Mouse (Mus musculus) liver, embryonic 14.5 days (tissue): ENCODE measurements around the gene Mapkapk2. TPM values are rescaled to one million over a fixed set of nuclear protein-coding genes. Genes with fewer than 3 reads are reported as not detected.

Source experiments
- ATAC-seq: fragments of 200-750 bp; cut with Nextera tagmentation; 2 replicates; pipeline ENCODE4 v1.8.0; 2017; ENCODE audit warnings: moderate number of reproducible peaks, mild to moderate bottlenecking, moderate library complexity; ENCODE audit not compliant: insufficient read depth
- DNase-seq, 3 experiments: peaks; one replicate each; pipeline ENCODE4 v3.0.0-alpha.2; 2012 to 2013; ENCODE audit warnings: low read depth in 3 of 3, low spot score in 3 of 3
- H3K27ac ChIP-seq: fragments of 300-500 bp; sonication (generic); 2 replicates; pipeline ENCODE4 v1.5.1; 2014; ENCODE audit warnings: moderate library complexity, mild to moderate bottlenecking, control low read depth, inconsistent platforms
- H3K27me3 ChIP-seq: fragments of 300-500 bp; sonication (generic); 2 replicates; pipeline ENCODE4 v1.6.1; 2014; ENCODE audit warnings: mild to moderate bottlenecking, low read length, moderate library complexity; ENCODE audit not compliant: control insufficient read depth, insufficient read depth
- H3K36me3 ChIP-seq: fragments of 300-500 bp; sonication (generic); replicated peaks from 2 replicates; pipeline ENCODE4 v1.6.1; 2014; ENCODE audit warnings: low read depth; ENCODE audit not compliant: control insufficient read depth, insufficient read depth
- H3K4me1 ChIP-seq, 2 experiments: fragments of 200-500 bp in 1 of 2; fragments of 300-500 bp in 1 of 2; sonication (generic) in 1 of 2; replicated peaks; 2 replicates each; pipeline ENCODE4 v1.6.1; 2012 to 2014; ENCODE audit warnings: antibody characterized with exemption in 1 of 2, inconsistent platforms in 1 of 2, low read length in 1 of 2; ENCODE audit not compliant: control insufficient read depth in 2 of 2, insufficient read depth in 2 of 2
- H3K4me2 ChIP-seq: fragments of 300-500 bp; sonication (generic); 2 replicates; pipeline ENCODE4 v1.6.1; 2014; ENCODE audit warnings: low read depth, mild to moderate bottlenecking, control low read depth, moderate library complexity
- H3K4me3 ChIP-seq, 2 experiments: fragments of 200-500 bp in 1 of 2; fragments of 300-500 bp in 1 of 2; sonication (generic) in 1 of 2; 2 replicates each; pipeline ENCODE4 v1.5.1; 2012 to 2014; ENCODE audit warnings: low read depth in 2 of 2, low read length in 2 of 2, mild to moderate bottlenecking in 2 of 2, control low read depth in 1 of 2, inconsistent platforms in 1 of 2, moderate library complexity in 1 of 2; ENCODE audit not compliant: insufficient read depth in 1 of 2
- H3K9ac ChIP-seq: fragments of 300-500 bp; sonication (generic); replicated peaks from 2 replicates; pipeline ENCODE4 v1.6.1; 2014; ENCODE audit warnings: mild to moderate bottlenecking, control low read depth, moderate library complexity
- H3K9me3 ChIP-seq: fragments of 300-500 bp; sonication (generic); 2 replicates; pipeline ENCODE4 v1.6.1; 2016; ENCODE audit warnings: low read length, mixed read lengths; ENCODE audit not compliant: control insufficient read depth
- CTCF ChIP-seq: IDR thresholded peaks from 2 replicates; pipeline ENCODE4 v1.5.1; 2016; ENCODE audit warnings: antibody characterized with exemption, low read depth, control low read depth
- EP300 ChIP-seq: IDR thresholded peaks from 2 replicates; pipeline ENCODE4 v1.6.1; 2016; ENCODE audit warnings: antibody characterized with exemption, low read depth
- WGBS: fragments of 180-500 bp; shearing (Covaris S2); extraction: QIAGEN DNeasy Blood & Tissue Kit; methylation state at CpG from one replicate; pipeline ENCODE4 v1.1.7; 2014; ENCODE audit not compliant: insufficient replicate concordance; 5-methylcytosine and 5-hydroxymethylcytosine counted together
- polyA plus RNA-seq, 2 experiments: library from polyadenylated mRNA; depleted of rRNA in 1 of 2; stranded (reverse) in 1 of 2; unstranded in 1 of 2; fragments of >200 nt; fragmentation: Nextera tagmentation in 1 of 2; extraction: Ambion mirVana in 1 of 2; gene quantifications; 2 replicates each; pipeline versions ENCODE4 v1.2.1 to v1.2.3; 2012 to 2014

Gene Mapkapk2
- polyA plus RNA-seq, 2 experiments = 12.9 to 13.6 TPM

GRCm38 (mm10) chr1:131092846-131093245, 4.8 kb downstream of the Mapkapk2 start:
- Histone ChIP-seq H3K27me3 (peaks cover 4% of the 10 kb centered on the region; the same call in 1 of the 2 replicates), H3K4me1 (peaks cover 3 to 36% of the 10 kb centered on the region in 2 experiments; a peak in 3 of 4 replicates), H3K36me3 (no peaks in the 10 kb centered on the region), H3K27ac (no peak overlapping the region), H3K4me3 (no peak overlapping the region), H3K9me3 (no peaks in the 10 kb centered on the region), H3K4me2 (no peak overlapping the region), H3K9ac (no peak overlapping the region)
- TF ChIP-seq EP300 (no peak), CTCF (no peak)
- 77% methylated on average over 3 of the region's 3 CpGs for WGBS
- DNase-seq = no peak
- ATAC-seq = no peak

GRCm38 (mm10) chr1:131092173-131092572, 5.5 kb downstream of the Mapkapk2 start:
- no peak overlapping the region for H3K4me3 ChIP-seq
- H3K27me3 ChIP-seq = peaks cover 4% of the 10 kb centered on the region; the same call in 1 of the 2 replicates
- H3K36me3 ChIP-seq = no peaks in the 10 kb centered on the region
- TF ChIP-seq CTCF (no peak), EP300 (no peak)
- WGBS = 49% methylated on average over 3 of the region's 3 CpGs
- peaks cover 3 to 39% of the 10 kb centered on the region in 2 experiments; a peak in 3 of 4 replicates for H3K4me1 ChIP-seq
- no peaks in the 10 kb centered on the region for H3K9me3 ChIP-seq
- H3K4me2 ChIP-seq = no peak overlapping the region
- DNase-seq (no peak), ATAC-seq (no peak)
- H3K9ac ChIP-seq = no peak overlapping the region
- H3K27ac ChIP-seq = no peak overlapping the region

- Histone ChIP-seq H3K27ac (no peak overlapping the region), H3K36me3 (no peaks in the 10 kb centered on the region), H3K4me2 (no peak overlapping the region), H3K4me3 (no peak overlapping the region), H3K9me3 (no peaks in the 10 kb centered on the region), H3K9ac (no peak overlapping the region), H3K27me3 (peaks cover 4% of the 10 kb centered on the region; the same call in 1 of the 2 replicates), H3K4me1 (peaks cover 3 to 43% of the 10 kb centered on the region in 2 experiments; a peak in 3 of 4 replicates)
- no peak for ATAC-seq
- no peak for DNase-seq
- 67% methylated on average over 3 of the region's 3 CpGs for WGBS
- no peak for TF ChIP-seq CTCF
Observed at GRCm38 (mm10) chr1:131091481-131091880, 6.1 kb downstream of the Mapkapk2 start.

- no peak overlapping the region for H3K27ac ChIP-seq
- WGBS = 70% methylated on average over 4 of the region's 4 CpGs
- TF ChIP-seq EP300 (no peak), CTCF (no peak)
Observed at GRCm38 (mm10) chr1:131090877-131091276, 6.7 kb downstream of the Mapkapk2 start.

GRCm38 (mm10) chr1:131090261-131090660, 7.4 kb downstream of the Mapkapk2 start:
- no peak overlapping the region for H3K27ac ChIP-seq
- peaks cover 3 to 42% of the 10 kb centered on the region in 2 experiments for H3K4me1 ChIP-seq
- H3K36me3 ChIP-seq = no peaks in the 10 kb centered on the region
- no peak overlapping the region; the same call in 1 of the 2 replicates for H3K4me2 ChIP-seq
- H3K27me3 ChIP-seq = no peaks in the 10 kb centered on the region
- no peaks in the 10 kb centered on the region for H3K9me3 ChIP-seq
- TF ChIP-seq CTCF (no peak), EP300 (no peak)
- DNase-seq (no peak), ATAC-seq (no peak)
- no peak overlapping the region for H3K9ac ChIP-seq
- WGBS = 41% methylated on average over 5 of the region's 5 CpGs
- no peak overlapping the region for H3K4me3 ChIP-seq

More at GRCm38 (mm10) chr1:131090877-131091276, 6.7 kb downstream of the Mapkapk2 start:
- Histone ChIP-seq H3K9ac (no peak overlapping the region), H3K4me3 (no peak overlapping the region), H3K9me3 (no peaks in the 10 kb centered on the region), H3K36me3 (no peaks in the 10 kb centered on the region), H3K4me2 (no peak overlapping the region), H3K4me1 (peaks cover 3 to 43% of the 10 kb centered on the region in 2 experiments; a peak in 3 of 4 replicates), H3K27me3 (peaks cover under 1% of the 10 kb centered on the region; the same call in 1 of the 2 replicates)
- ATAC-seq (no peak), DNase-seq (no peak)
